Mouse (Mus musculus) ES-E14 (cell line): Measurements from ENCODE around the gene Xrcc6. TPM values are rescaled to one million over a fixed set of nuclear protein-coding genes. Genes with fewer than 3 reads are reported as not detected.

Experiments used
- DNase-seq: peaks from one replicate; pipeline ENCODE4 v3.0.0-alpha.2; 2013; ENCODE audit warnings: low read depth, low spot score
- H3K27ac ChIP-seq: 2 replicates; pipeline ENCODE4 v1.5.1; 2012; ENCODE audit warnings: low read depth, mild to moderate bottlenecking, low read length, moderate library complexity, mixed read lengths; ENCODE audit not compliant: poor library complexity, insufficient read depth, severe bottlenecking
- H3K36me3 ChIP-seq: 2 replicates; pipeline ENCODE4 v1.6.1; 2012; ENCODE audit warnings: mild to moderate bottlenecking, low read length, moderate library complexity, mixed read lengths; ENCODE audit not compliant: control insufficient read depth, poor library complexity, insufficient read depth, severe bottlenecking
- H3K4me1 ChIP-seq, 2 experiments: fragments of 150-350 bp in 1 of 2; sonication (generic) in 1 of 2; 2 replicates each; pipeline ENCODE4 v1.6.1; 2012; ENCODE audit warnings: low read length in 2 of 2, mild to moderate bottlenecking in 1 of 2, mixed read lengths in 1 of 2; ENCODE audit not compliant: control insufficient read depth in 2 of 2, insufficient read depth in 2 of 2, poor library complexity in 1 of 2
- H3K4me3 ChIP-seq, 2 experiments: fragments of 150-350 bp in 1 of 2; sonication (generic) in 1 of 2; 2 replicates each; pipeline ENCODE4 v1.5.1; 2012; ENCODE audit warnings: low read length in 2 of 2, low read depth in 1 of 2, mild to moderate bottlenecking in 1 of 2, mixed read lengths in 1 of 2; ENCODE audit not compliant: insufficient read depth in 1 of 2, poor library complexity in 1 of 2, severe bottlenecking in 1 of 2
- H3K9ac ChIP-seq: 2 replicates; pipeline ENCODE4 v1.6.1; 2012; ENCODE audit warnings: low read depth, mild to moderate bottlenecking, low read length, mixed read lengths; ENCODE audit not compliant: poor library complexity, insufficient read depth, severe bottlenecking
- H3K9me3 ChIP-seq: fragments of 150-350 bp; sonication (generic); 2 replicates; pipeline ENCODE4 v1.6.1; 2012; ENCODE audit warnings: low read depth, mild to moderate bottlenecking, low read length; ENCODE audit not compliant: control insufficient read depth, insufficient read depth
- CHD2 ChIP-seq: IDR thresholded peaks from 2 replicates; pipeline ENCODE4 v1.6.1; 2014; ENCODE audit warnings: mild to moderate bottlenecking, low read depth, low read length, inconsistent platforms
- HCFC1 ChIP-seq: IDR thresholded peaks from 2 replicates; pipeline ENCODE4 v1.6.1; 2012; ENCODE audit warnings: low read length, inconsistent platforms, borderline replicate concordance; ENCODE audit not compliant: insufficient read depth
- MAFK ChIP-seq: IDR thresholded peaks from 2 replicates; pipeline ENCODE4 v1.6.1; 2014; ENCODE audit warnings: mild to moderate bottlenecking, low read depth, low read length, inconsistent platforms; ENCODE audit not compliant: insufficient read depth
- ZC3H11A ChIP-seq: IDR thresholded peaks from 2 replicates; pipeline ENCODE4 v1.6.1; 2012; ENCODE audit warnings: low read depth, mild to moderate bottlenecking, inconsistent platforms, low read length, borderline replicate concordance
- ZNF384 ChIP-seq: IDR thresholded peaks from 2 replicates; pipeline ENCODE4 v1.6.1; 2012; ENCODE audit warnings: low read depth, low read length, inconsistent platforms
- in situ Hi-C, 2 experiments: fragments of 600-800 bp; cut with MboI; formaldehyde crosslinking; loops; one replicate each; pipeline ENCODE4 v1.15.1; 2025; ENCODE audit warnings: low sequenced_read_pairs in 2 of 2, inconsistent platforms in 1 of 2; ENCODE audit not compliant: unreplicated experiment in 2 of 2
- total RNA-seq: library from RNA; depleted of rRNA; stranded (reverse); fragments of 300-350 nt; gene quantifications from 2 replicates; pipeline ENCODE4 v1.2.3, GENCODE M21; 2012

Gene Xrcc6
- total RNA-seq, 1 experiment = 84.6 TPM

DNA sequence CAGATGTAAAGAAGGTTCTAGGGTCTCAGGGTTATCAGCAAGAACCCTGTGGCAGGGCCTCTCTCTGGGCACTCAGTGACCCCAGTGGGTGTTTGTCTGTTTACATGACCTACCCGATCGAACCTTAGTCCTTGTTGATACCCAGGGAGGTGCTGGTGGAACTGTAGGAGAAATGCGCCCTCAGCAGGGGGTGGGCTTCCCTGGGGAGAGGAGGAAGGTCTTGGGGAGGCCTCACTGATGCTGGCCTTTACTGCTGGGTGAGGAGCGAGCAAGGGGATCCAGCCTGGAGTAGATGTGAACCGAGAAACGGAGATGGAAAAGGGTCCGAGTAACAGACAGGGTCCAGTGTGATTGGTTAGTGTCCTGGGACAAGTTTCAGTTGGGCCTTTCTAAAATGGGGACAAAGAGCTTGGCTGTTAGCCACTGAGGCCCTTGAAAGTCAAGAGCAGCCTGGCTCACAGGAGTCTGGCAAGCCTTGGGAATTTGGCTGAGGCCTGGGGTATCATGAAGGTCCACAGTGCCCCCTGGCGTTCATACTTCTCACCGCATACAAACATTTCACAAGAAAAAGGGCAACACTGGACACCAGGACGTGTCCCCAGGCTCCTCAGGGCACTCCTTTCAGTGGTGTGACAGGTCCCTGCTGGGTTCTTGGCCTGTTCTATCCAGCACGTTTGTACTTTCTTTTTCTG lies 1.9 kb downstream of the Xrcc6 start:
- H3K4me3 ChIP-seq = no peak overlapping the region
- H3K4me1 ChIP-seq = peaks cover 2 to 5% of the 10 kb centered on the region in 2 experiments; a peak in 2 of 4 replicates
- H3K36me3 ChIP-seq = peaks cover 5% of the 10 kb centered on the region; the same call in 1 of the 2 replicates
- no peaks in the 10 kb centered on the region for H3K9me3 ChIP-seq
- in situ Hi-C loops = loop anchor here in 1 of 2 experiments (5.0 kb wide), 1 partner anchor 37 kb away; no protein-coding TSS in a partner anchor
- TF ChIP-seq CHD2 (no peak), ZC3H11A (peak; percentile 92), ZNF384 (no peak), HCFC1 (no peak), MAFK (no peak)
- no peak overlapping the region for H3K27ac ChIP-seq
- DNase-seq = peak; percentile 86
- no peak overlapping the region for H3K9ac ChIP-seq

- Histone ChIP-seq H3K36me3 (peaks cover 8% of the 10 kb centered on the region; the same call in 1 of the 2 replicates), H3K4me3 (no peak overlapping the region), H3K9ac (no peak overlapping the region), H3K9me3 (no peaks in the 10 kb centered on the region), H3K4me1 (peaks cover 2 to 5% of the 10 kb centered on the region in 2 experiments; a peak in 2 of 4 replicates), H3K27ac (no peak overlapping the region)
- TF ChIP-seq HCFC1 = no peak
- TF ChIP-seq ZNF384 = no peak
- no peak for TF ChIP-seq CHD2
- no peak for TF ChIP-seq ZC3H11A
- TF ChIP-seq MAFK = no peak
- in situ Hi-C loops = no loop called here
- DNase-seq = no peak
Measured at GRCm38 (mm10) chr15:81990549-81990948, 2.9 kb downstream of the Xrcc6 start.

DNA sequence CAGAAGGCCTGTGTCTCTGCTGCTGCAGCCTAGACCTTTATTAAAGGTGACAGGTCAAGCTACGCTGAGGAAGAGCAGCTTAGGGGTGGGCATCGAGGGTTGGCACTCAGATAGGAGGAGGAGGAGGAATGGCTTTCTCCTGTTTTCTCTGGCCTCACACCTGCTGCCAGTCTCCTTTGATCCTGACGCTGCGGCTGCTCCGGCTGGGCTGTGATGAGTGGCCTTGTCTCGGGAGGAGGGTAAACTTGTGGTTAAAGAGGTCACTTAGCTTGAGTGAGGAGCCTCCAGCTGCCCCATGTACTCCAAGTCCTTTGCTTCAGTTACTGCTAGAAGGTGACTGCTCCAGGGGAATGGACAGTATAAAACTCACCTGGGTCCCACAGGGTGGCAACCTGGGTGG lies 6.4 kb downstream of the Xrcc6 start:
- no peak for DNase-seq
- H3K36me3 ChIP-seq = peaks cover 15% of the 10 kb centered on the region; the same call in 1 of the 2 replicates

GRCm38 (mm10) chr15:82004257-82004656 lies 16.6 kb downstream of the Xrcc6 start:
- in situ Hi-C loops = no loop called here
- Histone ChIP-seq H3K36me3 (peaks cover 5% of the 10 kb centered on the region; the same call in 1 of the 2 replicates), H3K4me3 (no peak overlapping the region), H3K9me3 (no peaks in the 10 kb centered on the region), H3K9ac (no peak overlapping the region), H3K27ac (no peak overlapping the region), H3K4me1 (no peaks in the 10 kb centered on the region)
- DNase-seq = no peak
- TF ChIP-seq MAFK (no peak), CHD2 (no peak), ZNF384 (no peak), ZC3H11A (no peak), HCFC1 (no peak)

More for the DNA sequence above, 6.4 kb downstream of the Xrcc6 start:
- Histone ChIP-seq H3K9ac (no peak overlapping the region), H3K27ac (no peak overlapping the region), H3K9me3 (no peaks in the 10 kb centered on the region), H3K4me3 (no peak overlapping the region), H3K4me1 (peaks cover 2 to 5% of the 10 kb centered on the region in 2 experiments; a peak in 2 of 4 replicates)
- no peak for TF ChIP-seq ZNF384
- TF ChIP-seq MAFK = no peak
- TF ChIP-seq CHD2 = no peak
- TF ChIP-seq ZC3H11A = no peak
- TF ChIP-seq HCFC1 = no peak
- in situ Hi-C loops = no loop called here

GRCm38 (mm10) chr15:82011947-82012346 lies 24.3 kb downstream of the Xrcc6 start:
- in situ Hi-C loops = no loop called here
- no peak for DNase-seq
- Histone ChIP-seq H3K9ac (no peak overlapping the region), H3K9me3 (no peaks in the 10 kb centered on the region), H3K4me1 (no peaks in the 10 kb centered on the region; a peak in 1 of 4 replicates), H3K4me3 (no peak overlapping the region), H3K27ac (no peak overlapping the region), H3K36me3 (peaks cover 3% of the 10 kb centered on the region; the same call in 1 of the 2 replicates)
- no peak for TF ChIP-seq CHD2
- no peak for TF ChIP-seq MAFK
- TF ChIP-seq ZC3H11A = no peak
- TF ChIP-seq ZNF384 = no peak
- no peak for TF ChIP-seq HCFC1
